Mouse (Mus musculus) yolk sac, embryonic 10.5 days (tissue): ENCODE measurements at regions not wholly inside any gene's neighbourhood (a gene's known extent, or its start where the extent isn't known, plus 50 kb on each side); places are given as distances from the start of the nearest gene placed in this dataset.

Experiments used
- DNase-seq: peaks from one replicate; pipeline ENCODE4 v3.0.0-alpha.2; 2017; ENCODE audit warnings: low spot score

DNA sequence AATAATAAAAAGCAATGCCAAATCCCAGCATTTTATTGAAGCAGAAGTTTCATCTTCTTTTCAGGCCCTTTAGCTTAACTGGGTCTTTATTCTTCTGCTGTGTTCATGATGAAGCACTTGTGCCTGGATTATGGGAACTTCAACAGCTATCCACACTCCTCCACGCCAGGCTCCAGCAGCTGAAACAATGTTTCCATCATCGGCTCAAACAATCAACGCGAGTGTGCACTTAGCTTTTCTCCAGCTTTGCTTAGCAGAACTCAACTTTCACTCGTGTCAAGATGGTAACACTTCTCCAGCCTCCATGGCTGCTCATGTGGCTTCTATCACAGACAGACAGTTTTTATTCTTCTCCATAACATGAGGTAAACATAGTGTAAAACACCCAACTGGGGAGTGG is 143.8 kb upstream of the Mdm1 start:
- no peak for DNase-seq

- DNase-seq = no peak
These were observed 141.0 kb upstream of the Mdm1 start for GRCm38 (mm10) chr10:118000591-118000990.

DNA sequence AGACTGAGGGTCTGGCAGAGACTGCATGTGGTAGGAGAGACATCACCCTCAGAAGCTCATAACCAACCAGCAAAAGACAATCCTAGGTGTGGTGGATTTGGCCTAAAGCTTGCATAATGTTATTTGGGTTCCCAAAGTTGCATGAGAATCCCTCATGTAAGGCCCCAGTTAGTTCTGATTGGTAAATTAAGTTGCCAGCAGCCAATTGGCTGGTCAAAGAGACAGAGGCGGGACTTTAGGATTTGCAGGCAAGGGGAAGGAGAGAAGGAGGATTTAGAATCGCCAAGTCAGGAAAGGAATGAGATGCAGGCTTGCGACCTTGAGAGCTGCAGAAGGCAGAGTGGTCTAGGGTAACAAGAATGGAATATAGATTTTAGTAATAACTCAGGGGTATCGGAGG is 140.1 kb upstream of the Mdm1 start:
- no peak for DNase-seq

- DNase-seq = no peak
These were observed 139.6 kb upstream of the Mdm1 start for GRCm38 (mm10) chr10:118001971-118002370.

DNA sequence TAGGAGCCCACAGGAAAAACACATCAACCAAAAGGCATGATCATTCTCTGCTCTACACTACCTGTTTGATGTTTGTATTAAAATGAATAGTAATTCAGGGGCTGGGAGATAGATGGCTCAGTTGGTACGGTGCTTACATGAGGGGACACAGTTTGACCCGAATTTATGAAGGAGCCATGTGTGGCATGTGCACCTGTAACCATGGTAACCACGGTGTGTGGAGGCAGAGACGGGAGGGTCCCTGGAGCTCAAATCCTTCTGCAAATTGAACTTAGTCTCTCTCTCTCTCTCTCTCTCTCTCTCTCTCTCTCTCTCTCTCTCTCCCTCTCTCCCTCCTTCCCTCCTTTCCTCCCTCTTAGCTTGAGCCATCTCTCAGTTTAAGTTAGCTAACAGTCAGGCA is 139.1 kb upstream of the Mdm1 start:
- no peak for DNase-seq

DNA sequence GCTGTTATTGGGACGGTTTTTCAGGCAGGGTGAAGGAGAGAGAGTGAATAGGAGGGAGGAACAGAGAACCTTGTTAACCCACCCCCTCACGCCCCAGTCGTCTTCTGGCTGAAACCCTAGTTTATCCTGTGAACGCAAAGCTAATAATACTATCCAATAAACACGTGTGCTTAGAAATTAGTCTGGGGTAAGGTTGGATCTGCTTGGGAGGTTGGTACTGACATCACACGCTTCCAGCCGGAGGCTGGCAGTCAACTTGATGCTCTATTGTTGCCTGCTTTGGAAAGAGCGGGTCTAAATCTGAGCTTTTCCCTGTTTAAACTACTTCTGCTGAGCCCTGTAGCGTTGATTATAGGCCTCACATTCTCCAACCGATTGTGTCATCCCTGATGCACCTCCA is 138.4 kb upstream of the Mdm1 start:
- no peak for DNase-seq

DNA sequence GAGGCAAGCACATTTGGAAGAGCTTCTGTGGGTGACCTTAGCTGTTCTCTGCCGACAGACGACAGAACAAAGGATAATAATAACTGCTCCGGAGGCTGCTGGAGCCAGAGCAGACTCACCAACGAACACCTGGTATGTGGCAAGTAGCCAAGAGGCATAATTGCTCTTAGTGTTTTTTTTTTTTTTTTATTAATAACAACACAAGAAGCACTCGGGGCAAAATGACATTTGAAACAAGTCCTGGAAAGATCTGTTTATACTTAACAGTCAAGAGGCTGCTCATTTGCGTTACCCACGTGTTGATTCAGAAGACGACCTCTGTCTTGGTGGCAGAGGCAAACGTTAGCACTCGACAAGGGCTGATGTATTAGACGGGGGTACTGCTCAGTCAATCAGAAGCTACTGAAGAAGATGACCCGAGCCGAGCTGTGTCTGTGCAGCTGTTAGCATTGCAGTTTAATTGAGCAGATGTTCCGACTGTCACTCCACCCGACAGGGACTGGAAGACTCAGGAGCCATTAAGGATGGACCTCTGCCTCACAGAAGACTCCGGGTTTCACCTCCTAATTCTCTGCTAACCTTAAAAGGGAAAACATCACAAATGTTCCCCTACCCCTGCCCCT is 137.8 kb upstream of the Mdm1 start:
- no peak for DNase-seq

- DNase-seq = no peak
These were observed 137.2 kb upstream of the Mdm1 start for GRCm38 (mm10) chr10:118004362-118004958.

- DNase-seq = no peak
These were observed 134.6 kb upstream of the Mdm1 start for GRCm38 (mm10) chr10:118006827-118007550.

GRCm38 (mm10) chr10:118007846-118008245 is 133.8 kb upstream of the Mdm1 start:
- DNase-seq = no peak

- DNase-seq = no peak
These were observed 129.7 kb upstream of the Mdm1 start for GRCm38 (mm10) chr10:118011687-118012567.

DNA sequence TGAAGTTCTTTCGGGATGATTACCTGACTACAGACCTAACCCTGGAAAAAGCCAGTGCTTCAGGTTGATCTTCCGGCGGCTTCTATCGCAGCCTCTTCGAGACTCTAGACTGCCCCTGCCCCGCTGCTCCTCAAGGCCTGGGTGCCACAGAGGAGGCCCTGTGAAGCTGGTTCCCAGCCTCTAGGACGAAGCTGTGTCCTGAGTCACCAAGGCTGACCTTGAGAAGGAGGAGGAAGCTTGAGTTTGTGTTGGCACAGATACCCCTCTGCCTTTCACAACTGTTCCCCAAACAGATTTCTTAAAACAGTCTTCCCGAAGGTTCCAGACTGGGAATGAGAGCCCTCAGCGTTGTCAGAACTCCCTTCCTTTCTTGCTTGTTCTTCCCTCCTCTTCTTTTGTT is 112.8 kb upstream of the Mdm1 start:
- no peak for DNase-seq

DNA sequence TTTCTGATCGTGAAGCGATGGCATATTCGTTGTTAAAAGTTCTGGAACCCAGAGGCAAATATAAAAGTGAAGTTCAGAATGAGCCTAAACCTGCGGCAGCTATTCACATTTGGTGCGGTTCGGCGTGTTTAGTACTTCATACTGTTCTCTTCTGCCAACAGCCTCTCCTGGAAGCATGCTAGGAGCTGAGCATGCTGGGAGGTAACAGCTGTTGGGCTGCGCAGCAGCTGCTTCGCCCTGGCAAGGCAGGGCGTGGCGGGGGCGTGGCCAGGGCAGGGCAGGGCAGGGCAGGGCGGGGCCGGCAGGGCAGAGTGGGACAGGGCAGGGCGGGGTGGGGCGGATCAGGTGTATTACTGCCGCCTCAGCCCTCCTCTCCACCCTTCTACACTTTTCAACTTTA is 107.2 kb upstream of the Mdm1 start:
- no peak for DNase-seq

DNA sequence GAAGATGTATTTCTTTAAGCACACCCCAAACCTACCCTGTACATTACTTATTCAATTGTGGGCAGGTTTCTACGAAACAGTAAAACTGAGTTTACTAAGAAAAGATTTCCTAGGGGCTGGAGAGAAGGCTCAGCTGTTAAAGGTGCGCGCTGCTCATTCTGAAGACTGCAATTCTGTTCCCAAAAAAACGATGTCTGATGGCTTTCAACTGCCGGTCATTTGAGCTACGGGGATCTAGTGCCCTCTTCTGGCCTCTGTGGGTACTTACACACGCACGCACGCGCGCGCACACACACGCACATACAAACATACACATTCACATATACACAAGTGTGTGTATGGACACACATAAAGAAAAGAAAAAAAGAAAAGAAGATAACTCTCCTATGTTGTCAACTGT is 106.6 kb upstream of the Mdm1 start:
- DNase-seq = no peak

- no peak for DNase-seq
These were observed 103.1 kb upstream of the Mdm1 start for GRCm38 (mm10) chr10:118038465-118038864.

GRCm38 (mm10) chr10:118039056-118039455 is 102.6 kb upstream of the Mdm1 start:
- no peak for DNase-seq

DNA sequence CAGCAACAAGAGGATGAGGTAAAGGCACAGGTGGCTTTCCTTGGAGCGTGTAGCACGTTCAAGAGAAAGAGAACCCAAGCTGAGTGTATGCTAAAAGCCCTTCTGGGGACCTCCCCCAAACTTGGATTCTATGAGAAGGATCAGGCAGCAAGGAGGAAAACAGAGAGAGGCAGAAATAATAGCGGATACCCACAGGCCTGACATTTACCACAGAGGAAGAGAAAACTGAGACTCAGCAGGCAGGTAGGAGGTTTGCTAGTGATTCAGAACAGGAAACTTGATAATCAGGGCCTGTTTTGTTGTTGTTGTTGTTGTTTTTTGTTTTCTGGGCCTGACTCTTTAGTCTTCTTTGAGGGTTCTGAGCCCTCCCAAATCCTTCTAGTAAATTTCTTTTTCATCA is 100.5 kb upstream of the Mdm1 start:
- DNase-seq = no peak

DNA sequence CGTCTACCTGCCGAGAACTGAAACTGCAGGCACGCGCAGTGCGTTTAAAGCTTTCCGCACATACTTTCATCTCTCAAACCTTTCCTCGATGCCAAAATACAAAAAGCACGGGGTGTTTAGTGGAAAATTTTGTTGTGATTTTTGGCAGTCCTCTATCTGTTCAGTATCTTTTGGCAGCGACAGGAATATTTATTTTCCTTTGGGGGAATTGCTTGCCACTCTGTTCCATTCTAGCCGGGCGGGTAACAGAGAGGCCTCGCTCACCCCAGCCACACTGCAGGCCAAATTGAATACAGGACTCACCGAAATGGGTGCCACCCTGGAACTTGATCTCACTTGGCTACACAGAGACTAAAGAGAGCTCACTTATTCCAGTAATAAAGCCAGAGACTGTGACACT is 97.8 kb upstream of the Mdm1 start:
- no peak for DNase-seq

DNA sequence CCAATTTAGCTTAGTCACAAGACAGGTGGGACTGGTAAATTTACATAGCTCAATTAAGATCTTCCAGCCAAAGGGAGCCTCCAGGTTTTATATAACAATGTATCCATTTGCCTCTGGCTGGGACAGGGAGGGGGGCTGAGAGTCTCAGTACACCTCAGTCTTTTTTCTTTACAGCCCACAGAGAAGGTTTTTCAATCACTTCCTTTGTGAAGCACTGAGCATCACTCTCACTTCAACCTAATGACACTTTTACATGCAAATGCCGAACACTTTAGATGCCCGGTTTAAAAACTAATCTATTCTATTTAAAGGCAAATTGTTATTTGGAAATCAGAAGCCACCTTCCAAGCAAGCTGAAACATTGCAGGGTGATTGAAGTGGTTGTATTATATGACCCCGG is 96.8 kb upstream of the Mdm1 start:
- no peak for DNase-seq

- DNase-seq = no peak
These were observed 96.2 kb upstream of the Mdm1 start for GRCm38 (mm10) chr10:118045427-118045826.

GRCm38 (mm10) chr10:118046328-118046727 is 95.3 kb upstream of the Mdm1 start:
- DNase-seq = no peak

DNA sequence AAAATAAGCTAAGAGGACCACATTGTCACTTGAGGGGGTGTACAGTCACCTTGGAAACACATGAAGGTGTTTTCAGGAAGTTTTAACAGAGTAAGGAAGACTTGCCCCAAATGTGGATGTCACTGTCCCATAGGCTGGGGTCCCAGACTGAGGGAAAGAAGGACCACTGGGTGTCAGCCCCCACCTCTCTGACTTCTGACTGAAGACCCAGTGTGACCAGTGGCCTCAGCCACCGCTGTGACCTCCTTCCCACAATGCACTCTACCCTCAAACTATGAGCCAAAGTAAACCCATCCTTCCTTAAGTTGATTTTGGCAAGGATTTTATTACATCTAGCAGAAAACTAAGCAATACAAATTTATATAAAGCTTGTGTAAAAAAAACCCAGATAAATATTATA is 94.8 kb upstream of the Mdm1 start:
- DNase-seq = no peak

GRCm38 (mm10) chr10:118049330-118049729 is 92.3 kb upstream of the Mdm1 start:
- DNase-seq = no peak
